8 mouse cellular contexts compared by ENCODE assay signal in the genomic region with DNA sequence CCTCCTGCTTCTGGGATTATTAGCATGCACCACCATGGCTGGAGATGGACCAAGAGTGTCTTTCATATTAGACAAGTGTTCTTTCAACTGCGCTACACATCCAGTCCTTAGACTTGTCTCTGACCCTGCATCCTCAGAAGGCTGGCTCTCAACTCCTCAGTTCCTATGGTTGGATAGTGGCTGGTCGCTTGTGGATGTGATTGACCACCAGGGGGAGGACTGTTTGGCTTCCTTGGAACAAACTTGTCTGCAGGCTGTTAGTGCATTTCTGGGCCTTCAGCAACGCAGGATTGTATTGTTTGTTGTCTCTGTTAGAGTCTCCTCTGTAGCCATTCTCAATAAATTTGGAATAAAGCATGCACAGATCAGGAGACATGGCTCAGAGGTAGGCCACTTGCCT. TPM values are rescaled to one million over a fixed set of nuclear protein-coding genes. Genes with fewer than 3 reads are reported as not detected.
DNase-seq lines count a peak whose midpoint lies in the region; ATAC-seq and TF ChIP-seq lines count a peak whose summit lies in the region.

No protein-coding gene starts in this region.

- intact Hi-C loops in gastrocnemius, adult 2 months (cut with DNase I), result no loop called here

- DNase-seq in forebrain, embryonic 14.5 days (ENCODE audit: low spot score), result peak; percentile 50
- DNase-seq in liver, postnatal 0 days, result no peak
- DNase-seq in liver, result no peak
- DNase-seq in adrenal gland, postnatal 36 days, result peak; percentile 24 to 43
- DNase-seq in gastrocnemius, adult 2 months, result peak; percentile 35
- DNase-seq in lung, postnatal 10 days, result peak; percentile 76
- no peak for DNase-seq in frontal cortex, postnatal 25 days (ENCODE audit: low spot score in 2 of 2)

- H3K27ac ChIP-seq in forebrain, embryonic 14.5 days (ENCODE audit: low read depth, low read length), result no peak overlapping the region
- no peak overlapping the region for H3K27ac ChIP-seq in forebrain, embryonic 16.5 days (ENCODE audit: low read length)
- H3K27ac ChIP-seq in liver, postnatal 0 days (ENCODE audit: low read depth), result no peak overlapping the region
- H3K27ac ChIP-seq in gastrocnemius, adult 2 months, result no peak overlapping the region

- no peaks in the 10 kb centered on the region for H3K36me3 ChIP-seq in forebrain, embryonic 14.5 days (ENCODE audit: control insufficient read depth, insufficient read depth, low read length)
- H3K36me3 ChIP-seq in forebrain, embryonic 16.5 days (ENCODE audit: control insufficient read depth, insufficient read depth), result no peaks in the 10 kb centered on the region
- H3K36me3 ChIP-seq in liver, postnatal 0 days (replicated peaks; ENCODE audit: insufficient read depth, low read length), result no peaks in the 10 kb centered on the region

- H3K4me2 ChIP-seq in forebrain, embryonic 14.5 days (ENCODE audit: low read length), result no peak overlapping the region
- no peak overlapping the region for H3K4me2 ChIP-seq in forebrain, embryonic 16.5 days (ENCODE audit: low read length)
- H3K4me2 ChIP-seq in liver, postnatal 0 days (ENCODE audit: low read depth, low read length), result no peak overlapping the region

- H3K4me3 ChIP-seq in forebrain, embryonic 14.5 days (ENCODE audit: low read depth, low read length), result no peak overlapping the region
- H3K4me3 ChIP-seq in forebrain, embryonic 16.5 days (replicated peaks; ENCODE audit: low read length), result no peak overlapping the region
- H3K4me3 ChIP-seq in liver, postnatal 0 days (ENCODE audit: low read depth, low read length), result no peak overlapping the region
- H3K4me3 ChIP-seq in gastrocnemius, adult 2 months, result no peak overlapping the region

- TF ChIP-seq EP300 in liver, postnatal 0 days (IDR thresholded peaks at IDR 0.05; ENCODE audit: low read depth), result no peak

- H3K4me1 ChIP-seq in forebrain, embryonic 14.5 days (ENCODE audit: control insufficient read depth, insufficient read depth, low read length), result no peaks in the 10 kb centered on the region
- no peaks in the 10 kb centered on the region for H3K4me1 ChIP-seq in forebrain, embryonic 16.5 days (replicated peaks; ENCODE audit: control insufficient read depth, insufficient read depth, low read length)
- H3K4me1 ChIP-seq in liver, postnatal 0 days (ENCODE audit: insufficient read depth), result no peaks in the 10 kb centered on the region

- peak; percentile 55; the same call in 1 of the 2 replicates for ATAC-seq in forebrain, embryonic 14.5 days
- ATAC-seq in forebrain, embryonic 16.5 days, result no peak
- ATAC-seq in liver, postnatal 0 days, result no peak

- H3K9ac ChIP-seq in forebrain, embryonic 14.5 days (ENCODE audit: low read length), result no peak overlapping the region
- H3K9ac ChIP-seq in forebrain, embryonic 16.5 days (replicated peaks; ENCODE audit: low read depth, low read length), result no peak overlapping the region
- H3K9ac ChIP-seq in liver, postnatal 0 days (replicated peaks), result no peak overlapping the region

- no peaks in the 10 kb centered on the region for H3K9me3 ChIP-seq in forebrain, embryonic 14.5 days (replicated peaks; ENCODE audit: control insufficient read depth, low read length)
- H3K9me3 ChIP-seq in forebrain, embryonic 16.5 days (ENCODE audit: control insufficient read depth, low read length), result no peaks in the 10 kb centered on the region
- H3K9me3 ChIP-seq in liver, postnatal 0 days (ENCODE audit: low read length), result no peaks in the 10 kb centered on the region

- H3K27me3 ChIP-seq in forebrain, embryonic 14.5 days (replicated peaks; ENCODE audit: control insufficient read depth, insufficient read depth, low read length), result no peaks in the 10 kb centered on the region
- no peaks in the 10 kb centered on the region for H3K27me3 ChIP-seq in forebrain, embryonic 16.5 days (replicated peaks; ENCODE audit: control insufficient read depth, insufficient read depth, low read length)
- H3K27me3 ChIP-seq in liver, postnatal 0 days (ENCODE audit: insufficient read depth, low read length), result no peaks in the 10 kb centered on the region

- WGBS in forebrain, embryonic 14.5 days, result 39% methylated on average over 3 of the region's 3 CpGs
- 35% methylated on average over 3 of the region's 3 CpGs for whole genome bisulfite sequencing in forebrain, embryonic 16.5 days
- 39% methylated on average over 3 of the region's 3 CpGs for WGBS in liver, postnatal 0 days (ENCODE audit: insufficient replicate concordance)

- peak; percentile 60 for TF ChIP-seq CTCF in liver, postnatal 0 days (IDR thresholded peaks at IDR 0.05; ENCODE audit: low read depth)
- TF ChIP-seq CTCF in gastrocnemius, adult 2 months (IDR thresholded peaks at IDR 0.05), result peak; percentile 59

RNA-seq across cellular contexts. Expression of gene Farp1, which starts 55.4 kb away (rescaled TPM):
- 17.4 and 30.3 TPM in 2 replicates for polyA plus RNA-seq in forebrain, embryonic 14.5 days (2014; fragmentation: Nextera tagmentation; extraction: Ambion mirVana)
- polyA plus RNA-seq in forebrain, embryonic 16.5 days (2015; fragmentation: Nextera tagmentation; extraction: Ambion mirVana), result 35.4 and 43.6 TPM in 2 replicates
- polyA plus RNA-seq in liver, postnatal 0 days (2015; fragmentation: Nextera tagmentation; extraction: Ambion mirVana), result 2.0 and 2.3 TPM in 2 replicates
- 10 to 100 TPM; 17.2 to 25.1 TPM for total RNA-seq in adrenal gland, postnatal 36 days (2021)
- total RNA-seq in gastrocnemius, adult 2 months (2021), result 1 to 10 TPM; 5.7 to 6.2 TPM

Comparison
In these comparisons a context has a peak if more than half of its experiments do, and no peak if none do; other contexts are left out.
1. DNase-seq: peak in forebrain, embryonic 14.5 days (single experiment), adrenal gland, postnatal 36 days (2 of 2), gastrocnemius, adult 2 months (single experiment) and lung, postnatal 10 days (single experiment); none in liver, postnatal 0 days (single experiment), liver (single experiment) and frontal cortex, postnatal 25 days (0 of 2).